In genomic region chr7:112750101-112750500, GRCm38 (mm10) we compare ENCODE assay signal across 17 mouse cellular contexts.
"Had no signal": no experiment of that assay in that cellular context is flagged by ENCODE, and none has a peak within 500 bp of the region (broad histone marks: within the 10 kb centered on the region; RNA-seq: fewer than 3 reads in every experiment).

No protein-coding gene starts in this region.

- H3K27ac ChIP-seq: neural tube, embryonic 12.5 days; neural tube, embryonic 13.5 days; neural tube, embryonic 15.5 days; stomach, embryonic 15.5 days; stomach, postnatal 0 days had no signal

- DNase-seq: retina, postnatal 1 day; right cerebral cortex, adult 18-20 months; right cerebral cortex, postnatal 14 days; right cerebral cortex, postnatal 25 days; right cerebral cortex, postnatal 4 days; spleen, adult 18-20 months; thymus, adult 18-20 months; thymus, adult 2 months; thymus, postnatal 14 days; thymus, postnatal 25 days; thymus, postnatal 36 days; thymus, postnatal 4 days had no signal

- H3K4me3 ChIP-seq: neural tube, embryonic 12.5 days; neural tube, embryonic 13.5 days; neural tube, embryonic 15.5 days; stomach, embryonic 15.5 days had no signal
